Mouse (Mus musculus): ENCODE data around the gene Uvrag. TPM values are rescaled to one million over a fixed set of nuclear protein-coding genes. Genes with fewer than 3 reads are reported as not detected.

Uvrag gene
- polyA plus RNA-seq, 1 experiment from 2014 or later: 19.1 TPM

- no peak overlapping the region for H3K4me3 ChIP-seq (replicated peaks)
- H3K27me3 ChIP-seq: no peaks in the 10 kb centered on the region
- ATAC-seq (replicated peaks; ENCODE audit: low FRiP score): no peak
- H3K27ac ChIP-seq: peak overlapping the region; percentile 78
- 0 out of 2 replicates have a peak overlapping the region, but pooled peaks have one; percentile 5 for H3K4me2 ChIP-seq
- H3K36me3 ChIP-seq: no peaks in the 10 kb centered on the region
- H3K9ac ChIP-seq: no peak overlapping the region
- peaks cover 40% of the 10 kb centered on the region for H3K4me1 ChIP-seq
- WGBS: 78% methylated on average over 9 of the region's 9 CpGs
- no peaks in the 10 kb centered on the region for H3K9me3 ChIP-seq (replicated peaks)
These were observed 8.3 kb downstream of the Uvrag start for GRCm38 (mm10) chr7:99132597-99132996.

DNA sequence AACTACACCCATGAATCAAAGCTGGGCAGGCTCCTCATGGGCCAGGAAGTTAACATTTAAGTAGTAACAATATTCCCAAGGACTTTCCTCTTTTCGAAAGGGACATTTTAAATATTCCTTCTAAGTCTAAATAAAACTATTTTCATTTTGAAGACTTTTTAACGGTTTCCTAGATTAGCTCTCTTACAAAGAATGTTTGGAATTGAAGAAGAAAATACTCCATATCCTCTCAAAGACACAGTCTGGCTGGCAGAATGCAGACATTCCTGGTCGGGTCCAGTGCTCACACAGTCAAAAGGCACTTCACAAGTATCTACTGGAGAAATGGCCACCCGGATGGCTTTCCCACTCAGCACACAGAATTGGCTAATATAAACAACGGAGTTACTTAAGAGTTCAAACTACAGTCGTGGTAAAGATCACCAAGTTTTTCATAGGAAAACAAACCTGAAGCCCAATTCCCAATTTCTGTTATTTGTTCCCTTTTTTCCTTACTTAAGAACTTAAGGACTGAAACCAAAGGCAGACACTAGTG lies 9.1 kb downstream of the Uvrag start:
- no peak overlapping the region for H3K4me2 ChIP-seq

GRCm38 (mm10) chr7:99128965-99129364 lies 12.0 kb downstream of the Uvrag start:
- Histone ChIP-seq H3K4me3 (replicated peaks) (no peak overlapping the region), H3K27me3 (no peaks in the 10 kb centered on the region), H3K27ac (no peak overlapping the region), H3K9ac (no peak overlapping the region), H3K36me3 (no peaks in the 10 kb centered on the region; the same call in 1 of the 2 replicates), H3K4me1 (peaks cover 56% of the 10 kb centered on the region), H3K4me2 (no peak overlapping the region), H3K9me3 (replicated peaks) (no peaks in the 10 kb centered on the region)
- 89% methylated on average over 8 of the region's 8 CpGs for WGBS
- ATAC-seq (replicated peaks; ENCODE audit: low FRiP score): no peak

More for the DNA sequence above, 9.1 kb downstream of the Uvrag start:
- no peaks in the 10 kb centered on the region for H3K27me3 ChIP-seq
- 45% methylated on average over 6 of the region's 6 CpGs for WGBS
- H3K27ac ChIP-seq: peak overlapping the region; percentile 78
- H3K4me1 ChIP-seq: peaks cover 47% of the 10 kb centered on the region
- no peak overlapping the region for H3K4me3 ChIP-seq (replicated peaks)
- ATAC-seq (replicated peaks; ENCODE audit: low FRiP score): no peak
- no peaks in the 10 kb centered on the region for H3K9me3 ChIP-seq (replicated peaks)
- H3K9ac ChIP-seq: no peak overlapping the region
- H3K36me3 ChIP-seq: no peaks in the 10 kb centered on the region

GRCm38 (mm10) chr7:99128020-99128950 lies 12.7 kb downstream of the Uvrag start:
- peak overlapping the region; percentile 84 for H3K27ac ChIP-seq
- no peaks in the 10 kb centered on the region for H3K27me3 ChIP-seq
- H3K9me3 ChIP-seq (replicated peaks): no peaks in the 10 kb centered on the region
- no peak overlapping the region for H3K4me3 ChIP-seq (replicated peaks)
- 37% methylated on average over 10 of the region's 10 CpGs for WGBS
- H3K4me1 ChIP-seq: peaks cover 60% of the 10 kb centered on the region
- H3K36me3 ChIP-seq: no peaks in the 10 kb centered on the region; the same call in 1 of the 2 replicates
- ATAC-seq (replicated peaks; ENCODE audit: low FRiP score): peak; percentile 87
- H3K9ac ChIP-seq: no peak overlapping the region
- peak overlapping the region; percentile 37; the same call in 1 of the 2 replicates for H3K4me2 ChIP-seq

- no peak for ATAC-seq (replicated peaks; ENCODE audit: low FRiP score)
- H3K9ac ChIP-seq: no peak overlapping the region
- H3K4me3 ChIP-seq (replicated peaks): no peak overlapping the region
- H3K27me3 ChIP-seq: no peaks in the 10 kb centered on the region
- WGBS: 74% methylated on average over 8 of the region's 8 CpGs
- H3K4me2 ChIP-seq: no peak overlapping the region
- no peaks in the 10 kb centered on the region for H3K9me3 ChIP-seq (replicated peaks)
- no peaks in the 10 kb centered on the region; the same call in 1 of the 2 replicates for H3K36me3 ChIP-seq
- H3K4me1 ChIP-seq: peaks cover 56% of the 10 kb centered on the region
- no peak overlapping the region for H3K27ac ChIP-seq
These were observed 14.9 kb downstream of the Uvrag start for GRCm38 (mm10) chr7:99126057-99126456.

DNA sequence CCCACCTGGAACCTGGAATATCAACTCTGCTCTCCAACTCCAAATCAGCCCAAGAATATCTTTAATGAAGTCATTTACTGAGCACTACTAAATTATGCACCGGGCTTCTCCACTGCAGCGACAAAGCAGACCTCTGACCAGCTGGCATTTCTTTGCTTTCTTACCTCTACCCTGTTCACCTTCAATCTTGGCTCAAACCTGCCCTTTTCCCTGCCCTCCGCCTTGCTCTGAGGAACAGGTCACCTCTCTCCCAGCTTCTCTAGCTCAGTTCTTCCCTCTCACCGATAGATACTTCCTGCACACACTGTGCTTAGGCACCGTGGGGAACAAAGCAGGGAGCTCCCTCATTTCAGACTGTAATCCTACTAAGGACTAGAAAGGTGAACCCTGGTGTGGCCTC lies 18.3 kb downstream of the Uvrag start:
- no peak overlapping the region for H3K9ac ChIP-seq
- WGBS: 62% methylated on average over 5 of the region's 5 CpGs

DNA sequence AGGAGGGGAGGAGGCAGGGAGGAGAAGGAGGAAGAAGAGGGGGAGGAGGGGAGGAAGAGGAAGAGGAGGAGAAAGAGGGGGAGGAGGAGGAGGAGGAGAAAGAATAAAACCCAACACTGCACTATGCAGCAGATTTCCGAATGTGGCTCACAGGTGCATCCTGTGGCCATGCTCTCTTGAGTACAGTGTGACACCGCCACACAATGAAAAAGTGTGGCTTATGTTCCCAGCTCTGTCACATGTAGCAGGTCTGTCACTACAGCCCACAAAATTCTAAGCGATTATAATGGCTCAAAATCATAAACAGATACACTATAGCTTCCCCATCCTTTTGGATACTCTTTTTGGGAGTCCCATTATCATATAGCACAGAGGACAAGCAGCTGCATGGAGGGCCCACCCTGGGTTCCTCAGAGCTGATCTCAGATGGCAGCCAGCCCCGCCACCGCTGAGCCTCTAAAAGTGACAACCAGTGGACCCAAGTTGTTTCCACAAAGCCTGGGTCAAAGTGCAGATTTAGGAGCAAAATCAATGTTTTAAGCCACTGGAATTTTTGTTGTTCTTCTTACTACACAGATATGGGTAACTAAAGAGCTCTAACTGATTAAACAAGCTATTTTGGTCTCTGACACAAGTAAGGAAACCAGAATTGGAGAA lies 19.9 kb downstream of the Uvrag start:
- 78% methylated on average over 5 of the region's 5 CpGs for WGBS
- H3K27me3 ChIP-seq: no peaks in the 10 kb centered on the region
- H3K4me3 ChIP-seq (replicated peaks): no peak overlapping the region
- H3K9me3 ChIP-seq (replicated peaks): no peaks in the 10 kb centered on the region
- no peak overlapping the region for H3K4me2 ChIP-seq
- H3K36me3 ChIP-seq: peaks cover 4% of the 10 kb centered on the region
- ATAC-seq (replicated peaks; ENCODE audit: low FRiP score): no peak
- H3K27ac ChIP-seq: no peak overlapping the region
- no peak overlapping the region for H3K9ac ChIP-seq
- peaks cover 12% of the 10 kb centered on the region; the same call in 1 of the 2 replicates for H3K4me1 ChIP-seq

More for the DNA sequence above, 18.3 kb downstream of the Uvrag start:
- H3K9me3 ChIP-seq (replicated peaks): no peaks in the 10 kb centered on the region
- H3K4me1 ChIP-seq: peaks cover 28% of the 10 kb centered on the region
- ATAC-seq (replicated peaks; ENCODE audit: low FRiP score): no peak
- peaks cover 4% of the 10 kb centered on the region for H3K36me3 ChIP-seq
- no peak overlapping the region for H3K4me2 ChIP-seq
- no peak overlapping the region for H3K27ac ChIP-seq
- H3K4me3 ChIP-seq (replicated peaks): no peak overlapping the region
- H3K27me3 ChIP-seq: no peaks in the 10 kb centered on the region

DNA sequence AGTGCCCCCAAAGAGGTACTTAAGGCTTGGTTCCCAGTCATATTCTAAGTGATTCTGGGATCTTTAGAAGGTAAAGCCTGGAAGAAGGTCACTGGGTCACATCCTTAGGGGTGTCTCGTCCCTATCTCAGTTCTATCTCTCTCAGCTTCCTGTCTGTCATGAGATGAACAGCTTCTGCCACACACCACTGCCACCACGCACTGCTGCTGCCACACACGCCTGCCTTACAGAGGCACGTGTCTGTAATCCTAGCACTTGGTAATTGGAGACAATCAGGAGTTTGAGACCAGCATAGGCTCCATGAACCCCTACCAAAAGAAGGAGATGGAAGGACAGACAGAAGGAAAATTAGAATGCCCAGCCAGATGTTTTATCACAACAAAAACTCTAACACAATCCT lies 20.9 kb downstream of the Uvrag start:
- Histone ChIP-seq H3K27me3 (no peaks in the 10 kb centered on the region), H3K9me3 (replicated peaks) (no peaks in the 10 kb centered on the region), H3K27ac (no peak overlapping the region), H3K4me3 (replicated peaks) (no peak overlapping the region), H3K36me3 (peaks cover 4% of the 10 kb centered on the region), H3K9ac (no peak overlapping the region), H3K4me1 (peaks cover 12% of the 10 kb centered on the region; the same call in 1 of the 2 replicates), H3K4me2 (no peak overlapping the region)
- no peak for ATAC-seq (replicated peaks; ENCODE audit: low FRiP score)
- 57% methylated on average over 4 of the region's 4 CpGs for WGBS

- Histone ChIP-seq H3K9me3 (replicated peaks) (no peaks in the 10 kb centered on the region), H3K4me3 (replicated peaks) (no peak overlapping the region)
These were observed 24.2 kb downstream of the Uvrag start for GRCm38 (mm10) chr7:99116781-99117180.

DNA sequence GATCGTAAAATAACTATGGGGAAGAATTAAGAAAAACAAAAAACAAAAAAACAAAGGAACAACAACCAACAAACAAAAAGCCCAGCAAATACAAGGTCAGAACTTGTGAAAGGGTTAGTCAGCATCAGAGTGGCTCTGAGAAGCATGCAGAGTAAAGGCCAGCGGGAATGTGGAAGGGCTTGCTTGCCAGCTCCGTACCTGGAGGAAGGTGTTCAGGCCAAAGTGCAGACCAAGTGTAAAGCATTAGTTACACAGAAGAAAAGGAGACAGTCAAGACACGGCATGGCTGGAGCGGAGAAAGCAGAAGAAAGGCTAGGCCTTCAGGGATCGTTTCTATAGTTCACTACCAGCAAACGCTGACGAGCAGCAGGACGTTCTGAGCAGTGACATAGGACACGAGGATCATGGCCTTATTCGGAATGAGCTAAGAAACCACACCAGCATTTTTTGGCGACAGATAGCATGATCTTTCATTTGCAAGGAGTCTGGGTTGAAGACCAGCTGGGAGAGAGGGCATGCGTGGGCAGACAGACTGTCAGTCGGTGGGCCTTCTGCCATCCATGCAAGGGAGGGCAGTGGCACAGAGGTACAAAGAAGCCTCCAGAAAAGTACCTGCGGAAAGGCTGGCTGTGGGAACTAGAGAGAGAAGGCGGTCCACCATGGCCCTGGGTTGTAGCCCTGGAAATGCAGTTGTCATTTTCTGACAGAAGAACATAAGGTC lies 26.8 kb downstream of the Uvrag start:
- H3K27me3 ChIP-seq: no peaks in the 10 kb centered on the region
- 77% methylated on average over 16 of the region's 16 CpGs for WGBS
- ATAC-seq (replicated peaks; ENCODE audit: low FRiP score): no peak
- no peak overlapping the region for H3K9ac ChIP-seq
- 0 out of 2 replicates have a peak, but pooled peaks cover 2% of the 10 kb centered on the region for H3K4me1 ChIP-seq
- H3K4me3 ChIP-seq (replicated peaks): no peak overlapping the region
- H3K4me2 ChIP-seq: no peak overlapping the region
- peaks cover 4% of the 10 kb centered on the region for H3K36me3 ChIP-seq
- no peaks in the 10 kb centered on the region for H3K9me3 ChIP-seq (replicated peaks)
- no peak overlapping the region for H3K27ac ChIP-seq

More at GRCm38 (mm10) chr7:99116781-99117180, 24.2 kb downstream of the Uvrag start:
- peaks cover 3% of the 10 kb centered on the region; the same call in 1 of the 2 replicates for H3K4me1 ChIP-seq
- no peaks in the 10 kb centered on the region for H3K27me3 ChIP-seq
- H3K4me2 ChIP-seq: no peak overlapping the region
- peaks cover 4% of the 10 kb centered on the region for H3K36me3 ChIP-seq
- H3K27ac ChIP-seq: no peak overlapping the region
- ATAC-seq (replicated peaks; ENCODE audit: low FRiP score): no peak
- WGBS: 76% methylated on average over 3 of the region's 3 CpGs
- no peak overlapping the region for H3K9ac ChIP-seq

DNA sequence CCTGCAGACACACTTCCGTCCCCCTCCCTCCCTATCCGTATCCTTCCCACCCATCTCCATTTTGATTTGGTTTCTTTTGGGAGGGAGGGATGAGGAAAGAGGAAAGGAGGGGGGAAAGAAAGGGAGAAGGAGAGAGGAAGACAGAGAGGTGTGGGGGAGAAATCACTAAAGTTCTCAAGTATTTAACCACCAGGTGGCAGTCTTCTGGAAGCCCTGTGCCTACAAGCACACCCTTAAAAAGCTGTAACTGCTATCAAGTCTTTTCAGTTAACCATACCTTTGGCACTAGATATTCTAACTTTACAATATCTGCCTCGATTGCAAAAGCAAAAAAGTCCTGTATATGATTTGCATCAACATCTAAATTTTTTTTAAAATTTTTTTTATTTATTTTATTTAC lies 33.4 kb downstream of the Uvrag start:
- Histone ChIP-seq H3K4me3 (replicated peaks) (no peak overlapping the region), H3K4me2 (no peak overlapping the region), H3K36me3 (no peaks in the 10 kb centered on the region), H3K27me3 (no peaks in the 10 kb centered on the region), H3K27ac (no peak overlapping the region), H3K4me1 (peaks cover 19% of the 10 kb centered on the region), H3K9me3 (replicated peaks) (no peaks in the 10 kb centered on the region), H3K9ac (no peak overlapping the region)
- WGBS: 40% methylated on average over 3 of the region's 3 CpGs
- no peak for ATAC-seq (replicated peaks; ENCODE audit: low FRiP score)
